Mouse (Mus musculus) E14TG2a.4 (cell line): ENCODE measurements around the gene Gm8374.
"Not testable (repeated sequence)": the region's sequence is repeated elsewhere in the genome, so short reads cannot be mapped to it uniquely, and the experiment has no call there.

Experiments
- CTCF ChIP-seq: conservative IDR thresholded peaks from 2 replicates; pipeline ENCODE4 v1.5.1; 2014; ENCODE audit warnings: low read length
- NANOG ChIP-seq: IDR thresholded peaks from 2 replicates; pipeline ENCODE4 v1.6.1; 2014; ENCODE audit warnings: borderline replicate concordance, low read length, mixed read lengths
- POU5F1 ChIP-seq: IDR thresholded peaks from 2 replicates; pipeline ENCODE4 v1.6.1; 2014; ENCODE audit warnings: low read length, borderline replicate concordance

- not testable (repeated sequence) for TF ChIP-seq CTCF, POU5F1, NANOG
Measured at GRCm38 (mm10) chr14:7332295-7332694, 32.6 kb downstream of the Gm8374 start, which contains the start of gene Gm5797.
